Mouse (Mus musculus) layer of hippocampus, adult 9-10 months (tissue): ENCODE measurements around the gene Gm21969.

ENCODE experiments used
- DNase-seq: peaks from one replicate; pipeline ENCODE4 v3.0.0; 2022; ENCODE audit warnings: low spot score

The Gm21969 gene

GRCm38 (mm10) chr4:139622373-139623282 is 19.6 kb downstream of the Gm21969 start, which contains the start of gene Aldh4a1:
Gene Aldh4a1, plus strand, starts transcription at chr4:139622866.
- peak; percentile 93 for DNase-seq

- no peak for DNase-seq
These were observed 20.6 kb downstream of the Gm21969 start for GRCm38 (mm10) chr4:139623434-139624115.

- DNase-seq: no peak
These were observed 21.1 kb downstream of the Gm21969 start for GRCm38 (mm10) chr4:139624116-139624489.

- DNase-seq: no peak
These were observed 21.7 kb downstream of the Gm21969 start for GRCm38 (mm10) chr4:139624706-139625105.

GRCm38 (mm10) chr4:139627361-139627760 is 24.4 kb downstream of the Gm21969 start:
- no peak for DNase-seq

- no peak for DNase-seq
These were observed 27.2 kb downstream of the Gm21969 start for GRCm38 (mm10) chr4:139630171-139630570.

- no peak for DNase-seq
These were observed 28.2 kb downstream of the Gm21969 start for GRCm38 (mm10) chr4:139631141-139631540.

- DNase-seq: no peak
These were observed 28.7 kb downstream of the Gm21969 start for GRCm38 (mm10) chr4:139631569-139632253.

GRCm38 (mm10) chr4:139632254-139632580 is 29.2 kb downstream of the Gm21969 start:
- DNase-seq: no peak

GRCm38 (mm10) chr4:139636373-139636772 is 33.4 kb downstream of the Gm21969 start:
- DNase-seq: peak; percentile 59

- no peak for DNase-seq
These were observed 34.9 kb downstream of the Gm21969 start for GRCm38 (mm10) chr4:139637847-139638246.

- DNase-seq: no peak
These were observed 35.4 kb downstream of the Gm21969 start for GRCm38 (mm10) chr4:139638356-139638755.

GRCm38 (mm10) chr4:139639801-139640200 is 36.8 kb downstream of the Gm21969 start:
- DNase-seq: no peak

- DNase-seq: no peak
These were observed 37.3 kb downstream of the Gm21969 start for GRCm38 (mm10) chr4:139640333-139640732.

GRCm38 (mm10) chr4:139640775-139641174 is 37.8 kb downstream of the Gm21969 start:
- DNase-seq: no peak

- DNase-seq: no peak
These were observed 38.9 kb downstream of the Gm21969 start for GRCm38 (mm10) chr4:139641829-139642425.

GRCm38 (mm10) chr4:139643972-139644371 is 41.0 kb downstream of the Gm21969 start:
- peak; percentile 63 for DNase-seq

GRCm38 (mm10) chr4:139646916-139647315 is 43.9 kb downstream of the Gm21969 start:
- no peak for DNase-seq

GRCm38 (mm10) chr4:139650086-139650743 is 47.2 kb downstream of the Gm21969 start:
- DNase-seq: no peak

GRCm38 (mm10) chr4:139650907-139651306 is 47.9 kb downstream of the Gm21969 start:
- no peak for DNase-seq

- no peak for DNase-seq
These were observed 50.3 kb downstream of the Gm21969 start, which contains the start of gene Tas1r2 for GRCm38 (mm10) chr4:139653238-139653637. Gene Tas1r2, plus strand, starts transcription at chr4:139653538.

- DNase-seq: no peak
These were observed 58.9 kb downstream of the Gm21969 start for GRCm38 (mm10) chr4:139661897-139662296.
